Mouse (Mus musculus) left cerebral cortex, adult 9 months (tissue): ENCODE measurements at regions not wholly inside any gene's neighbourhood (a gene's known extent, or its start where the extent isn't known, plus 50 kb on each side); places are given as distances from the start of the nearest gene placed in this dataset.

Experiments used
- DNase-seq, 2 experiments: peaks; one replicate each; pipeline ENCODE4 v3.0.0; 2022; ENCODE audit warnings: low spot score in 2 of 2

DNA sequence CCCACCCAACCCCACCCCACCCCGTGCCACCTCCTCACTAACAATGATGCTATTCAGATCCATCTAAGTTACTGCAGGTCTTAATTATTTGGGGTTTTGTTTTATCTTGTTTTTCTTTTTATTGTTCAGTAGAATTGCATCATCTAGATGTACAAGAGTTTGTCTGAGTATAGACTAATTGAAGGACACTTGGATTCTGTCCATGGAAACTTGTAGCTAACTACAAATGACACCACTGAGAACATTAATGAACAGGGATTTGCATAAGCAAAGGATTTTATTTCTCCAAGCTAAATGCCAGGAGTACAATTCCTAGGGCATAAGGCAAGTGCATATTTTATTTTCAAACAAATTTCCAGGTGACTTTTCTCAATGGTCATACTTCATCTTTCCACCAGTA is 318.4 kb upstream of the Slc7a11 start:
- DNase-seq, result no peak

DNA sequence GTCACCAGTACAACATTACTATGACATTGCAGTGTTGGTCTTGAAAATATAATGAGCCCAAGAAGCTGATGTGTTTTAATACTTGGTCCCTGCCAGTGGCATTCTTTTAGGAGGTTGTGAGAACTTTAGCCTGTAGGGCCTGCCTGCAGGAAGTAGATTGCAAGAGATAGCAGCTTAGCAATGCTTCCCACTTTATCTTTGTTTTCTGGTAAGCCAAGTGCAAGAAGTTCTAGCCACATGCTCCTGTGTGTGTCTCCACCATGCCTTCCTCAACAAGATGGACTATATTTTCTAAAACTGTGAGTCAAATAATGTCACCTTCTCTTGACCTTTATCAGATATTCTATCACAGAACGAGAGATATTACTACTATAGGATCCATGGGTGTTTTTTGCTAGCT is 314.7 kb upstream of the Slc7a11 start:
- DNase-seq, result no peak

DNA sequence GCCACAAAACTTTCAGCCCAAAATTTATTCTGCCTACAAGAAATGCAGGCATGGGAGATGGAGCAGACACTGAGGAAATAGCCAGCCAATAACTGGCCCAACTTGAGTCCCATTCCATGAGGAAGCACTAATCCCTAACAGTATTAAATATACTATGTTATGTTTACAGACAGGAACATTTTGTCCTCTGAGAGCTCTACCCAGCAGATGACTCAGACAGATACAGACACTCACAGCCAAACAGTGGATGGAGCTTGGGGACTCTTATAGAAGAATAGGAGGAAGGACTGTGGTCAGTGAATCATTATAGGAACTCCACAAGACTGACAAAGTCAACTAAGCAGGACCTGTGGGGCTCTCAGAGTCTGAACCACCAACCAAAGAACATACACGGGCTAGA is 293.8 kb upstream of the Slc7a11 start:
- no peak for DNase-seq

DNA sequence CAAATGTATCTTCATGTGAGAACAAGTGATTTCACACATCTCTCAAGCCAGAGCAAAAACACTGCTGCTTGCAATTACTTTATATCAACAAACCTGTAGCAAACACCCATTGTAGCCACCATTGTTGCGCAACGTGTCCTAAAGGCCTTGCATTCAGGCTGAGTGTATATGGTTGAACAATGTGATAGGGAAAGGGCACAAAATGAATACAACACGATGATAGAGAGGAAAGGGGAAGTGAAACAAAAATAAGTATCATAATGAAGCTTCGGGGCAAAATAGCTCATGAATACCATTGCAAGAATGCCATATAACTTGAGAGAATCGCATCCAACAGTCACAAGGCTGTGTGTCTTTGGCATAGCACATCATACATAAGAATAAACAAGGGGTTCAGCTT is 275.6 kb upstream of the Slc7a11 start:
- no peak for DNase-seq

DNA sequence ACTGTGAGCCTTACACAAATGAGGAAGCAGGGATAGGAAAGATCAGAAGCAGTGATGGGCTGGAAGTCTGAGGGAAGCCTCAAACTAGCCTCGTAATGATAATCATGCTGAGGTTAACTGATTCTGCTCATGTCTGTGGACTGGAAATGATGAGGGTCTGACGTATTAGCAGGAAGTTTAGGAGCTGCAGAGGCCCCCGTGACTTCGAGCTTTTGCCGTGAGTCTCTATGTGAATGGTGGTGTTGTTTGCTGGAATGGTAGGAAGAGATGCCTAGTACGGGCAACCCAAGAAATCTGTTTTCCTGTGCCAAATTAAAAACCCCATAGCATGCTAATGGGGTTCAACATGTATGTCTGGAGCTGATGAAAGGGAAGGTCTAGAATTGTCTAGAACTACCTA is 270.0 kb upstream of the Slc7a11 start:
- no peak for DNase-seq

DNA sequence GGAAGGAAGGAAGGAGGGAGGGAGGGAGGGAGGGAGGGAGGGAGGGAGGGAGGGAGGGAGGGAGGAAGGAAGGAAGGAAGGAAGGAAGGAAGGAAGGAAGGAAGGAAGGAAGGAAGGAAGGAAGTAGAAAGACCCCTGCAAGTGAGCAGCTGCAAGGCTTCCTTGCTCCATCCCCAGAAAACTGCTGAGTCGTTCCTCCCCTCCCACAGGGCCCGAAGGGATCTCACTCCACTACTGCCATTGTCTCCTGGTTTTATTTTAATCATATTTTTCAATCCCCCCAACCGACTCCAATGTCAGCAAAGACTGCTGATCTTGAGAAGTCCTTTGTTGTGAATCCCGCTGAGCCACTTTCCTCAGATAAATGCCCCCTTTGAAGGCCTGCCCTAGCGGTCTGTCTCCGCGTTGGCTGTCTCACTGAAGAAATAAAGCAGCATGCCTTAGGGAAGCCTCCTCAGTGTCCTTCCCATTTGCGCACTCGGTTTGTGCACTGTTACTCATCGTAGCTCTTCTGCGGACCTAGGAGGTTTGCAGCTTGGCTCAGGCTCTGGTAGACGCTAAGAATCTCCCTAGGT is 266.1 kb upstream of the Slc7a11 start:
- DNase-seq, result no peak

DNA sequence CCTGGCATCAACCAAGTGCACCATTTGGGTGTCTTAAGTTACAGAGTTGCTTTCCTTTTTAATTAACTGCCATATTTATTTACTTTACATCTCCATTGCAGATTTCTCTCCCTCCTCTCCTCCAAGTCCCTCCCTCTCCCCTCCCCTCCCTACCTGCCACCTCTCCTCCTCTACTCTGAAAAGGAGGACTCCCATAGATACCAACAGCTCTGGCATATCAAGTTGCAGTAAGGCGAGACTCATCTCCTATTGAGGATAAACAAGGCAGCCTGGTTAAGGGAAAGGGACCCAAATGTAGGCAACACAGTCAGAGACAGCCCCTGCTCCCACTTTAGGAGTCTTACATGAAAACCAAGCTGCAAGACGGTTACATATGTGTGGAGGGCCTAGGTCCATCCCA is 263.3 kb upstream of the Slc7a11 start:
- no peak for DNase-seq

DNA sequence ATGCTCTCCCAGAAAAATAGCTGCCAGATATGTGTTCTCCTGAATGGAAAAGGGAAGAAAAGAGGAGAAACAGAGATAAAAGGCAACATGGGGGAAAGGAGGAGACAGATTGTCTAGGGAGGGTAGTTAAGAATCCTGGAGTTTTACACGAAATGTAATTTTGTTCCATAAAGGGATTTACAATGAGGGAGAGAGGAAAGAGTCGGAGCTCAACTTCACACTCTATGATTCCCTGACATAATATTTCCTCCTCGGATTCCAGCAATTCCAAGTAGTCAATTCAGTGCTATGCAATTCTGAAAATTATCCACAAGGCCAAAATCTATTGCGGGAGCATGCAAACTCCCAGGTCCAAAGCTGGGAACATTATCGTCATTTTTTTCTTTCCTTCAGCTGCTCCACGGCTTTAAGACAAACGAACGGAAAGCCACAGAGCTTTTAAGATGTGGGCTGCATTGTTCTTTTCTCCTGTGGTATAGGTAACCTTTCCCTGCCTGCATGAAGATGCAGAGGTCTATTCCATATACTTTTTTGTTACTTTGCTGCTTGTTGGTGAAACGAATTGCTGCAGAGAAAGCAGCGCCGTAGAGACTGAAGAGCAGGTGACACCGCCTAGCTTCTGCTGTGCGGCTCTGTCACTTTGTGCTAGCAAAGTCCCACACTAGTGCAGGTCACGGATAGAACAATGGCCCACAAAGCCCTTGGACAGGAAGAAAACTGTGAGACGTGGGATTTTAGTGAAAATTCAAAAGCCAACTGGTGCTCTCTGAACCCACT is 251.7 kb upstream of the Slc7a11 start:
- DNase-seq, result no peak

DNA sequence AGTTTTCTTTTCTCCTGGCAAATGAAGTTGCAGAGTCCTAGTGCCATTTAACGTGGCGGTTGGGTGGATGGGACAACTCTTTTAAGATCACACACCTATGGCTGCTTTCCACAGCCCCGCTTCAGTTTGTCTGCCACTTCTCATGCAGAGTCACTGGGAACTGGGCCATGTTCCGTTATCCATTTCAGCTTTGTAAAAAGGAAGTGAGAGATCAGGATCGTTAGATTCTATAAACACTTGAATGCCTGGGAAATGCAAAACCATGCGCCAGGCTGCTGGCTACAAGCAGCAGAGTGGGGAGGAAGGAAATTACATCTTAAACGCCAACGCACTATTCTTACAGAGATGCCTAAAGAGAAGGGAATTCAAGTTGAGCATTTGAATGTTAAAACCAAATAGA is 251.1 kb upstream of the Slc7a11 start:
- DNase-seq, result peak; percentile 13 to 44

DNA sequence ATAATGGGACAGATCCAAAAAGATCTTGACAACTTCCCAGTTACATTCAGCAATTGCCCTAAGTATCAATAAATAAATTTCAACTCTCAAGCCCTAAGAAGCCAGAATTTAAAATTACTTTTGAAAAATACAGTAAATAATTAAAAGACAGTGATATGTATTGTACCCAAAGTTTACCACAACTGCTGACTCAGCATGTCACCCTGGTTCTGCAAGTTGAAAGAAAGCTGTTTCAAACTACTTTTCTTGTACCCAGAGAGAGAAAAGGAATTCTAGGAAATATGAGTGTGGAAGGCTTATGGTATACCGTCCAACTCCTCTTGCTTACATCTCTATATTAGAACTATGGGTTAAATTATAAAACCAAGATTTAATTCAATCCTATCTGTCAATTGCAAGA is 248.9 kb upstream of the Slc7a11 start:
- no peak for DNase-seq

DNA sequence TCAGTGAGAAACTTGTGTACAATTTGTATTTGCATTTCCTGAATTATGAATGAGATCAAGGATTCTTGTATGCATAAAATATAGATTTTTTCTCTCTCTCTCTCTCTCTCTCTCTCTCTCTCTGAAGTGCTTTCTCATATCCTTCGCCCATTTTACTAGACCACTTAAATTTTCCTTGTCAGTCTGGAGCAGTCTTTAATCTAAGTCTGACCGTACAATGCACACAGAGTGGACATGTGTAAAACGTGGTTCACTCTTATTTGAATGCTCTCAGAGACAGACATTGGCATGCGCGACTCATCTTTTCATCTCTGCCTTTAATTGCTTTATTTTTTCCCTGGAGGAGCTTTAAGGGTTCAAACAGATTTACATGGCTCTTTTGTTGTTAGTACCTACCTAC is 247.3 kb upstream of the Slc7a11 start:
- no peak for DNase-seq

DNA sequence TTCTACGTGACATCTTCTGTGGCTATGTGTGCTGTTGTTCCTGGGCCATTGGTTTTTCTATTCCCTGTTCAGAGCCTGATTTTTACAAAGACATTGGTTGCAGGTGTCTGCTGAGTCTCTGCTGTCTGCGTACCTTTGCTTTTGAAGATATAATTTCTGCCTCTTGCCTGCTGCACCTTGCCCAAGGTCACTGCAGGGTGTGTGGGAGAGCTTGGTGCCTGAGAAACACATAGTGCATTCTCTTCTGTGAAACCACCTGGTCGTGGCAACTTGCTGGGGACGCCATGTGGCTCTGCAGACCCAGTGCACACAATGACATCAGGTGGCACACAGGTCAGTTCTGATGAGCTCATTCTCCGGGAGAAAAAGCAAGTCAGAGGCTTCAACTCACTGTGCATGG is 246.0 kb upstream of the Slc7a11 start:
- DNase-seq, result no peak

DNA sequence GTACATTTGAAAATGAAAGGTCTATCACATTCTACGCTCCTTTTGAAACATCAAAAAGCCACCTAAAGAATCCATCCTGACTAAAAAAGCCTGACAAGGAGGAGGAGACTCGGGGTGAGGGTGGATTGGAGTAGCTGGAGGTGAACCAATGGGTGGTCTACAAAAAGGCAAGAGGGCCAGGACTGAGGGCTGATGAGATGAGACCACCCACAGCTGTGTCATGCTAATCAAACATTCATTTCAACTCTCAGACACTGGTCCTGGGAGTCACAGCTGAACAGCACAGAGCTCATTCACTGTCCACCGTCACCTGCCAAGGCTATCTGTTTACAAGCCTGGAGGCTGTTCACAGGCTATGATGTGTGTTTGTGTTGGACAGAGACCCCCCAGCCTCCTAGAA is 244.3 kb upstream of the Slc7a11 start:
- DNase-seq, result no peak

DNA sequence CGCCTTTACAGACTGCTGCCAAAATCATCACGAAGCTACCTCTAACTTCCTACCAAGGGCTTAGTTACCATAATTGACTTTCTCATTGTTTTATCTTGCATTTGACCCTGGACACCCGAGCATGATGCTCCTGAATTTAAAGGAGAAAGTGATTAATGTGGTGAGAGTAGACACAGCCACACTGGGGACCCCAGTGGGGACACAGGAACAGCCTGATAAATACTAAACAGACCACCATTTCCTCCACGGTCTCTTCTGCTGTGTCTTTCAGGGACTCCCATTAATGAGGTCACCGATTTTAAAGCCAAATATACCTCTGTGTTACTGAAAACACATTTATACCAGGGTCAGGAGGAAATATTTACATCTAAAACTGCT is 235.2 kb upstream of the Slc7a11 start:
- no peak for DNase-seq

DNA sequence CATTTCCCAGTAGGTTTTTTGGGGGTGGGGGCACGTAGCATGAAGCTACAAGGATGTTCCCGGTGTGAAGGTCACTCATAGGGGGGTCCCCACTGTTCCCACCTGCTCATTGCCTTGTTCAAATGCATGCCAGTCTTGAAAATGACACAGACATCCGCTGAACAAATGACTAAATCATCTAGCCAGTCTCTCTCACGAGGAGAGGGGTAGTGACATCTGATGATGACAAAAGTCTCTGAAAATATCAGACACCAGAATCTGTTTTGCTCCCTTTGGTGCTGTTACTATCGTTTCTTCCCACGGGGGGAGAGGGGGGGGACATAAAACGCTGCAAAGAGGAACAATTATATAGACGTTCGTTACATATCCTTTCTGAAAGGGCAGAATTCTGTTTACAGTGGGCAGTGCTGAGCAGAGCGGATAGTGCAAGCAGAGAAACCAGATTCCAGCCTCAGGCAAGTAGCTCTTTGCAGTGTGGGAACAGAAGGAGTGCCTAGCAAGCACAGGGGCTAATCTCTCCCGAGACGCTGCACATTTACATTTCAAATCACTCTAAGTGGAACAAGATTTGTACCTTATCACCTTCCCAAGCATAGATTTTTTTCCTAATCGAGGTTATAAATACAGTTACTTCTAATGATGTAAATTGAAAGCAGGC is 234.7 kb upstream of the Slc7a11 start:
- no peak for DNase-seq

DNA sequence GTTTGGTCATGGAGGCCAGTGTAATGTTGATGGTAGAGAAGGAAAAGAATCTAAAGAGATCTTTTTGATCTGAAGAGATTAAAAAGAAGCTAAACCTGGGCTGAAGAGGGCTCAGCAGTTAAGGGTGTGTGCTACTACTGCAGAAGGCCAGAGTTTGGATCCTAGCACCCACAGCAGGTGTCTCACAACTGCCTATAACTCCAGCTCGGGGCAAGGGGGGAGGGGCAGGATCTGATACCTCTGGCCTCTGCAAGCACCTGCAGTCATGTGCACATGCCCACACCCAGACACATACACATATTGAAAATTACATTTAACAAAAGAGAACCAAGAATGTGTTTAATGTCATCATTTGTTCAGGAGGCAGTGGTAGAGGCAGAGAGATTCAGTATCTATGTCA is 232.4 kb upstream of the Slc7a11 start:
- DNase-seq, result no peak

DNA sequence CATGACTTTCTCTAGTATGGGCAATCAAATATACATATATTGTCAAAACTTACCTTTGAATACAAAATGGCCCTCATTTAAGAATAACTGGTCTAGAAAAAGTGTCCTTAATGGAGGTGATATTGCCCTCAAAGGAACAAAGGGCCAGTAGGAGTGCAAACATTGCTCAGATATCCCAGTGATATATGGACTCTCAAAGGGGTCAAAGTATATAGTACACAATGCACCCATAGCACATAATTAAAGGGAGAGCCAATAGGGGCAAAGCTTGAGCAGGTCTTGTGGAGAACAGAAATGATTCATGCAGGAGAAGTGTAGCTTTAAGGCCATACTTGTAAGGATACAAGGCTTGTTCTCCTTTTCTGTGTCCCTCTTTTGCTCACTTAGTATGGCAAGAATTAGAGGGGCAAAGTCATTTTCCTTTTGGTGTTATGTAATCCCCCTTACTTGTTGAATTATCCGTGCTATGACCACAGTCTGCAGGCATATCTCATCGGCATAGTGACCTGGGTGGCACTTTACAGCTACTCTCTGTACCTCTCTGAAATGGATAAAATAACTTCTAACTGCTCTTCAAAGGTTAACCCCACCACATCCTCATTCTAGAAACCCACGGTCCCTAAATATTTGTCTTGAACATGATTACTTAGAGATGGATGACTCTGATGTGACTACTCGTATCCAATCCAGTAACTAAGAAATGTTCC is 231.6 kb upstream of the Slc7a11 start:
- no peak for DNase-seq

DNA sequence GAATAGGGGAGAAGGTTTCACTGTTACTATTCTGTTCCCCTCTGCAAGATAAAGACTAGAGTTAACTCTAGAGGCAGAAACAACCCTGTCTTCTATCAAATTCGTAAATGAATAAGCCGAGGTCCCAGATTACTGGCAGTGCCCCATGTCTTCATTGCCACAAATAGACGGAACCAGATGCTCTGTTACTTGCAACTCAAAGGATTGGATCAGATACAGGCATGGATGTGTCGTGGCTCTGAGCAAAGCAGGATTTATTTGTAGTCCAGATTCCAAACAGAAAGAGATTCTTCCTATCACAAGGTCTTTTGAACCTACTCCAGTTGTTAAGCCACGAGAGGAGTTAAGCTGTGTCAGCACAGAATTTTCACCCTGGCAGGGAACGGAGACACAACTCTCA is 221.9 kb upstream of the Slc7a11 start:
- peak in 1 of 2 experiments; percentile 14 for DNase-seq

DNA sequence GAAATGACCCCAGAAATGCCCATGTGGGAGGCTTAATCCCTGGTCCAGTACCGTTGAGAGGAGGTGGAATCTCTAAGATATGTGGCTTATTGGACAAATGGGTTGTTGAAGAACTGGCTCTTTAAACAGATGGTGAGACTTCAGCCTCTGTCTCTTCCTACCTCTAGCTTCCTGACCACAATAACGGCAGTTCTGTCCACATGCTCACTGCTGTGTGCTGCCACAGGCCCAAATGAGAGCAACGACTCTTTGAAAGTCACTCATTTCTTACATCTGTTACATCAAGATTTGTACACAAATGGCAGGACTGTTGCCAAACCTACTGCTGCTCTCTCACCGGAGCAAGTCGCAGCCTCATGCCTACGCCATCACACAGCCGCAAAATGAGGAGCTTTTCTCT is 217.6 kb upstream of the Slc7a11 start:
- no peak for DNase-seq

DNA sequence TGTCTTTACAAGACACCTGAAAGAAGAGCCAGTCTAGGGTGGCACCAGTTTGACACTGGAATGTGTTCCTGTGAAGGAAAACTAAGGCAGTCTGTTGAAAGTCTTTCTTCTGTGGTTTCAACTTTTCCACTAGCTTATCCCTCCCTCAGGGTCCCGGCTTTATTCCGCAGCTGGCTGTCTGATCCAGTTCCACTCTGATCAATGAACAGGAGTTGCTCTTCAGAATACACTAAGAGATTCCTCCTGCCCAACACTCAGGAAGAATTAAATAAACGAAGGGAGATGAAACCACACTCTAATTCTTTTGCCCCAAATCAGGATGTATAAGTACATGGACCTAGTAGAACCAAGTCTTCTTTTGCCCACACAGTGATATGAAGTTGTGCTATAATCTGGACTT is 217.2 kb upstream of the Slc7a11 start:
- DNase-seq, result no peak

DNA sequence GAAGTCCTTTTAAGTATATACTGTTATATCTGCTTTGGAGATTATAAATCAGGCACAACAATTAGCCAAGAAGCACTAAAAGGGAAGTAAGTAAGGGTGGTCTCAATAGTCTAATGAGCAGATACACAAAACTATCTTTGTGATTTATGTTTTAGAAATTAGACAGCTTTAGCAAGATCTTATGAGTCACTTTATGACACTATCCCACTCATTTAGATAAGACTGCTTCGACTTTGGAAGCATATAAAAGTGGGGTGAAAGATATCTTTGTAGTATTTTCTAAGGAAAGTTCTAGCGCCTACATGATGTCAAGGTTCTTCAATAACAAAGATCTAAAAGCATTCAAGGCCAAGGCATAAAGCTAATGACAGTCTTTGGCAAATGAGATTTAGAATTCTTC is 214.5 kb upstream of the Slc7a11 start:
- DNase-seq, result no peak

DNA sequence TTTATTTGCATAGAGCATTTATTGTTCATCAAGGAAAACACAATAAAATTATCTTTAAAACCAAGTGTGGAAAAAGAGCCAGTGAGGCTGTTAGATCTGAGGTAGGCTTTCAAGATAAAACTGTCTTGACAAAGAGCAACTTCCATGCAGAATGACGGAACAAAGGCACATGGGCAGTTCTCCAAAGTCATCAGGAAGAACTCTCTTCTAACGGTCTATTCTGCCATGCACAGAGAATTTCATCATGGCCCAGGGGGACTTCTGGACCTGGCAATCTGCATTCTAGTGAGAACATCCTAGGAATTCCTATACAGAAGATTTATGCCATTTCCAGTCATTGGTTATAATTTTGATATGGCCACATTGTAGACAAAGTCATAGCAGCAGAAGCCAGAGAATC is 211.0 kb upstream of the Slc7a11 start:
- DNase-seq, result no peak

DNA sequence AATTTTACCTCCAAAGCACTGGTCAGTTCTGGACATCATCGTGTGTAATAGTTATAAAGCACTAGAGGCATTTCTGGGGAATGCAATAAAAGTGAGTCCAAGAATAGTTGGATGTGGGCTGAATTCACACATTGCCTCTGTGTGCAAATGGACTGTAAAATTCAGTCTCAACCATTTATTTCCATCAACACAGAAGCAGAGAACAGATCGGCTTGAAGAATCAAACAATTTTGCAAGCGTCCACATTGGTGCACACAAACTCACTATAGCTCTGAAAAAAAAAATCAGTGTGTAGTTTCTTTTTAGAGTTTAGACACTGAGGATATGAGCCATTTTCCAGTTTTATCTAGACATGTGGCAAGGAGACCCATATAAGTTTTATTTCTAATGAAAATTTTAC is 208.9 kb upstream of the Slc7a11 start:
- DNase-seq, result no peak
